Mouse (Mus musculus): ENCODE results near the gene Tmem223. TPM values are rescaled to one million over a fixed set of nuclear protein-coding genes. Genes with fewer than 3 reads are reported as not detected.
"Not testable (repeated sequence)": the region's sequence is repeated elsewhere in the genome, so short reads cannot be mapped to it uniquely, and the experiment has no call there.

Tmem223 gene
- polyA plus RNA-seq, 1 experiment from 2014 or later, result 247 TPM

DNA sequence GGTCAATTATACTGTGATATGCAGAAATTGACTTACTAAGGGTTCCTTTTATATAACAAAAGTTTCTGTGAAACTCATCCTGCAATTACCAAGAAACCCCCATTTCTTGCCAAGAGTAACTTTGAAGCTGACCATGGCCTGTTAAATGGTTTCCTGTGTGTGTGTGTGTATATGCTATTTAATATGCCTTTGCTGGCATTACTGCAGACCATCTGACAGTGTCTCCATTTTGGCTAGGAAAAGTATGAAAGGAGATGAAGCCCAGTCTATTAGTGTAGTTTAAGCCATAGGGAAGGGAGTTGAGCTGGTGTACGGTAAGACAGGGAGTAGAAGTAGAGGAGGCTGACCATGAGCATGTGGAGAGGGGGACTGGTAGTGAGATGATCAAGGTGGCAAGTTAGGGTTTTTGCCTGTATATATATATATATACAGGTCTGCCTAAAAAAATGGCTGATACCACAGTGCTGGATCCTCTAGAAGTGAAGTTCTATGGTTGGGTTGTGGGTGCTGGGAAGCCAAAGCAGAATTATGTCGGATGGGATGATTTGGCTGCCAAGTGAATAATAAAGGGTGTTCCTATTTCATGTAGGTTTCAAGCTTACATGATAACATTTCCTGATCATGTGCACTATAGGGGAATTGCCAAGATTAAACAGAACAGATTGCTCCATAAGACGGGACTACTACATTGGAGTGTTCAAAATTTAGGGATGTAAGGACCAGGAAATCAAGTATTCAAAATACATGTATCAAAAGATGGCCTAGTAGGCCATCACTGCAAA lies 44.0 kb upstream of the Tmem223 start:
- 11% methylated on average over 3 of the region's 3 CpGs for whole genome bisulfite sequencing
- no peak for ATAC-seq
- no peaks in the 10 kb centered on the region for H3K27me3 ChIP-seq (replicated peaks; ENCODE audit: control insufficient read depth, insufficient read depth, low read length)

DNA sequence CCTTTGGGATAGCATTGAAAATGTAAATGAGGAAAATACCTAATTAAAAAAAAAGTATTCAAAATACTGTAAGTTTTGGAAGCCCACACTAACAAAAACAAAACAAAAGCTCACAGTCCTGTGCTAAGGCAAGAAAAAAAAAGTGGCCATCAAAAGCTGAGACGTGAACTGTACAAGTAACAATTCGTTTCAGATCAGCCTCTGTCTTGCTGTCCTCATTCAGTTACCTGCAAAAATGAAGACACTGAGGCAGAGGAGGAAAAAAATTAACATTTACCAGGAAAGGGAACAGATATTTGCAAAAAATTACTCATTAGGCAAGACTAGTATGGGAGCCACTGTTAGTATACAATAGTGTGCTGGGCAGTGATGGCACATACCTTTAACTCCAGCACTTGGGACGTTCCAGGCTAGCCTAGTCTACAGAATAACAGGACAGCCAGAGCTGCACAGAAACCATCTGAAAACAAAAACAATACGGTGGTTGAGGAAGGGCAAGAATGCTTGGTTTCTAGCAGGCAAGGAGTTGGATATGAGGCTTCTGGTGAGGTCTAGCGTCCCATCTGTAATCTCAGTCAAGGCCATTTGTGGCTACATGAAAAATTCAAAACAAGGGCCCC lies 43.2 kb upstream of the Tmem223 start:
- Histone ChIP-seq H3K4me2 (ENCODE audit: low read length) (no peak overlapping the region), H3K27ac (ENCODE audit: low read length) (no peak overlapping the region), H3K4me1 (replicated peaks; ENCODE audit: control insufficient read depth, insufficient read depth, low read length) (peaks cover 19% of the 10 kb centered on the region), H3K36me3 (ENCODE audit: control insufficient read depth, insufficient read depth) (peaks cover 24% of the 10 kb centered on the region), H3K9ac (replicated peaks; ENCODE audit: low read depth, low read length) (no peak overlapping the region), H3K9me3 (ENCODE audit: control insufficient read depth, low read length) (no peaks in the 10 kb centered on the region), H3K27me3 (replicated peaks; ENCODE audit: control insufficient read depth, insufficient read depth, low read length) (no peaks in the 10 kb centered on the region), H3K4me3 (replicated peaks; ENCODE audit: low read length) (no peak overlapping the region)
- 21% methylated on average over 5 of the region's 5 CpGs for WGBS
- no peak for ATAC-seq

More for the DNA sequence above, 44.0 kb upstream of the Tmem223 start:
- Histone ChIP-seq H3K4me2 (ENCODE audit: low read length) (no peak overlapping the region), H3K9ac (replicated peaks; ENCODE audit: low read depth, low read length) (no peak overlapping the region), H3K4me3 (replicated peaks; ENCODE audit: low read length) (no peak overlapping the region), H3K4me1 (replicated peaks; ENCODE audit: control insufficient read depth, insufficient read depth, low read length) (peaks cover 27% of the 10 kb centered on the region), H3K9me3 (ENCODE audit: control insufficient read depth, low read length) (no peaks in the 10 kb centered on the region), H3K27ac (ENCODE audit: low read length) (no peak overlapping the region), H3K36me3 (ENCODE audit: control insufficient read depth, insufficient read depth) (peaks cover 24% of the 10 kb centered on the region)

DNA sequence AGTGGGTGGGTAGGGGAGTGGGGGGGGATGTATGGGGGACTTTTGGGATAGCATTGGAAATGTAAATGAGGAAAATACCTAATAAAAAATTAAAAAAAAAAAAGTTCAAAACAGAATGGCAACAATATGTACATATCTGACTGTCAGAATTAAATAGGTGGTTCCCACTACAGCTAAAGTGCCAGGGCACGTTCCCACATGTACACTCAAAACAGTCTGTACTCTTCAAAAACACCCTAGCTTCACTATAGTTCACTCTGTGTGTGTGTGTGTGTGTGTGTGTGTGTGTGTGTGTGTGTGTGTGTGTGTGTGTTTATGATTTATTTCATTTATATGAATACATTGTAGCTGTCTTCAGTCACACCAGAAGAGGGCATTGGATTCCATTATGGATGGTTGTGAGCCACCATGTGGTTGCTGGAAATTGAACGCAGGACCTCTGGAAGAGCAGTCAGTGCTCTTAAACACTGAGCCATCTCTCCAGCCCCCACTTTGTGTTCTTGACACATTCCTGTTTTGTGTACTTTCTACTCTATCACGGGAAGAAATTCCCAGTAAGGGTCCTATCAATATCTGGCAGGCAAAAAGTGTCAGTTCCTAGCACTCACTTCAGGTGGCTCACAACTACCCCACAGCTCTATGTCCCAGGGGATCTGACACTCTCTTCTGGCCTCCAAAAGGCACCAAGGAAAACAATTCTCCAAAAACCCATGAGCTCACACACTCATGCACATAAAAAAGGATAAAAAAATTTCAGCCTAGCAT lies 42.3 kb upstream of the Tmem223 start:
- not testable (repeated sequence) for H3K9ac ChIP-seq (replicated peaks; ENCODE audit: low read depth, low read length); H3K4me2 ChIP-seq (ENCODE audit: low read length); H3K27me3 ChIP-seq (replicated peaks; ENCODE audit: control insufficient read depth, insufficient read depth, low read length); H3K27ac ChIP-seq (ENCODE audit: low read length); ATAC-seq; H3K9me3 ChIP-seq (ENCODE audit: control insufficient read depth, low read length); H3K4me3 ChIP-seq (replicated peaks; ENCODE audit: low read length)
- peaks cover 24% of the 10 kb centered on the region for H3K36me3 ChIP-seq (ENCODE audit: control insufficient read depth, insufficient read depth)
- H3K4me1 ChIP-seq (replicated peaks; ENCODE audit: control insufficient read depth, insufficient read depth, low read length), result peaks cover 19% of the 10 kb centered on the region
- 59% methylated on average over 3 of the region's 3 CpGs for WGBS

DNA sequence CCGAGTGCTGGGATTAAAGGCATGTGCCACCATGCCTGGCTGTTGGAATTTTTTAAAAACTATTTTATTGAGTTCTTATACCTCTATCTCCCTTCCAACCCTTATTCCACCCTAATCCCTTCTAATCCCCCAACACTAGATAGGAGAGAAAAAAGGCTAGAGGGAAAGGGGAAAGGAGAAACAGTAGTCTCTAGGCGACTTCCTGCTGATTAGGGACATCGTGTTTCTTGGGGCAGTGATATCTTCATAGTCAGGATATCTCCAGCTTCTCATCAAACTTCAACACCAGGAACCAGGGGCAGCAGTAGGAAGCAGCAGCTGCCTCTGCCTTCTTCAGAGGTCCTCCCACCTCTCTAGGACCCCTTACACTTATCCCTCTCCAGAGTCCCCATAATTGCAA lies 36.5 kb upstream of the Tmem223 start:
- H3K4me3 ChIP-seq (replicated peaks; ENCODE audit: low read length), result no peak overlapping the region
- no peak for ATAC-seq
- peaks cover 10% of the 10 kb centered on the region for H3K4me1 ChIP-seq (replicated peaks; ENCODE audit: control insufficient read depth, insufficient read depth, low read length)
- no peaks in the 10 kb centered on the region for H3K27me3 ChIP-seq (replicated peaks; ENCODE audit: control insufficient read depth, insufficient read depth, low read length)
- H3K36me3 ChIP-seq (ENCODE audit: control insufficient read depth, insufficient read depth), result no peaks in the 10 kb centered on the region; the same call in 1 of the 2 replicates
- H3K4me2 ChIP-seq (ENCODE audit: low read length), result no peak overlapping the region
- WGBS, result 77% methylated on average over 3 of the region's 3 CpGs
- no peak overlapping the region for H3K27ac ChIP-seq (ENCODE audit: low read length)
- no peak overlapping the region for H3K9ac ChIP-seq (replicated peaks; ENCODE audit: low read depth, low read length)
- no peaks in the 10 kb centered on the region for H3K9me3 ChIP-seq (ENCODE audit: control insufficient read depth, low read length)

DNA sequence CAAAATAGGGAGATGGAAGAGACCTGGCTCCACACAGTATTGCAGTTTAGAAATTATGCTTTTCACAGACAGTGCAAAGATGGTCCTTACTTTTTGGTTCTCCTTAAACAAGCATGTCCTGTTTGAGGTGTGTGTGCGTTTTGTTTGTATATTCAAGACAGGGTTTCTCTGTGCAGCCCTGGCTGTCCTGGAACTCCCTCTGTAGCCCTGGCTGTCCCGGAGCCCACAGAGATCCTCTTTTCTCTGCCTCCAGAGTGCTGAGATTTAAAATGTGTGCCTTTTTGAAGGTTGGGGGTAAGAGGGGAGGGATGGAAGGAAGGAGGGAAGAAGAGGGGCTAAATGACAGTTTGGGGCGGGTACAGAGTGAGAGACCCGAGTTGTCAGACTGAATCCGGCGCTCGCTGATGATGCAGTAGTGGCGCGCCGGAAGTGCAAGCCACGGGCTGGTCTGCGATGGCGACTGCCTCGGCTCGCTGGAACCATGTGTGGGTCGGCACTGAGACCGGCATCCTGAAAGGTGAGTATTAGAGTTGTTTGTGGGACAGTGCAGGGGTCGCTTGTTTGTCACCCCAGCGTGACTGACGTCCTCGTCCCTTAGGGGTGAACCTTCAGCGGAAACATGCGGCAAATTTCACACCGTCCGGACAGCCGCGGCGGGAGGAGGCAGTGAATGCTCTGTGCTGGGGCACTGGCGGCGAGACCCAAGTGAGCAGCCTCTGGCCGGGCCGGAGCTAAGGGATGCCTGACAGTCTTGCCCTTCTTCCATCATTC lies 35.2 kb upstream of the Tmem223 start, which contains the start of gene Wdr74:
TSS of gene Wdr74 (plus strand) at position 439 of the 771 bp plus-strand sequence.
- H3K27me3 ChIP-seq (replicated peaks; ENCODE audit: control insufficient read depth, insufficient read depth, low read length), result no peaks in the 10 kb centered on the region
- peak within 1 kb of the TSS; percentile 70 for H3K27ac ChIP-seq (ENCODE audit: low read length)
- ATAC-seq, result peak; percentile 94
- H3K4me3 ChIP-seq (replicated peaks; ENCODE audit: low read length), result peak within 1 kb of the TSS; percentile 86
- H3K4me1 ChIP-seq (replicated peaks; ENCODE audit: control insufficient read depth, insufficient read depth, low read length), result peaks cover 13% of the 10 kb centered on the region
- no peaks in the 10 kb centered on the region for H3K9me3 ChIP-seq (ENCODE audit: control insufficient read depth, low read length)
- H3K4me2 ChIP-seq (ENCODE audit: low read length), result peak within 1 kb of the TSS; percentile 92
- WGBS, result under 1% methylated on average over 32 of the region's 32 CpGs
- peak within 1 kb of the TSS; percentile 79 for H3K9ac ChIP-seq (replicated peaks; ENCODE audit: low read depth, low read length)
- H3K36me3 ChIP-seq (ENCODE audit: control insufficient read depth, insufficient read depth), result peaks cover 3% of the 10 kb centered on the region

DNA sequence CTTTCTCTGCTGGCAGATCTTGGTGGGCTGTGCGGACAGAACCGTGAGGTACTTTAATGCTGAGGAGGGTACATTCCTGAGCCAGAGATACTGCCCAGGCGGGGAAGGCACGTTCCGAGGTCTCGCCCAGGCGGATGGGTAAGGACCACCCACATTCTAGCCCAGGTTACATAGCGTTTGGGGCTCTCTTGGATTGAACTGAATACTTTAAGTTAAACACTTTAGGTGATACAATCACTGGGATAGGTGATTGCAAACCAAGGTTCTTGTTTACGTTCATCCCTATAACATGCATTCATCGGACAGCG lies 34.7 kb upstream of the Tmem223 start:
- Histone ChIP-seq H3K27me3 (replicated peaks; ENCODE audit: control insufficient read depth, insufficient read depth, low read length) (no peaks in the 10 kb centered on the region), H3K27ac (ENCODE audit: low read length) (peak overlapping the region; percentile 61; the same call in 1 of the 2 replicates), H3K36me3 (ENCODE audit: control insufficient read depth, insufficient read depth) (peaks cover 3% of the 10 kb centered on the region), H3K9me3 (ENCODE audit: control insufficient read depth, low read length) (no peaks in the 10 kb centered on the region), H3K9ac (replicated peaks; ENCODE audit: low read depth, low read length) (peak overlapping the region; percentile 79), H3K4me2 (ENCODE audit: low read length) (peak overlapping the region; percentile 92), H3K4me1 (replicated peaks; ENCODE audit: control insufficient read depth, insufficient read depth, low read length) (peaks cover 18% of the 10 kb centered on the region), H3K4me3 (replicated peaks; ENCODE audit: low read length) (peak overlapping the region; percentile 86)
- ATAC-seq, result no peak
- 2% methylated on average over 11 of the region's 11 CpGs for WGBS

DNA sequence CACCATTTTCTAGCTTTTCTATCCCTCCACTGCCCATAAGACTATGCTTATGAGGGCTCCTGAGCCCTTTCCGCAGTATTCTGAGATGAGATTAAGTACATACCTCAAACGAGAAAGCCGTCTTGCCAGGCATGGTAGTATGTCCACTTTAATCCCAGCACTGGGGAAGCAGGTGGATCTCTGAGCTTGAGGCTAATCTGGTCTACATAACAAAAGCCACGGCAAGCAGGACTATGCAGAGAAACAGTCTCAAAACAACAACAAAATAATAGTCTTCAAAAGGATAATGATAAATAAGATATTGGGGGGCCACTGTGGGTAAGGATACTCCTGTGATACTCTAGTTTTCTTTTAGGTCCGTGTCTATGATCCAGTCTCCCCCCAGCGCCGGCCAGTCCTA lies 31.9 kb upstream of the Tmem223 start:
- Histone ChIP-seq H3K4me1 (replicated peaks; ENCODE audit: control insufficient read depth, insufficient read depth, low read length) (peaks cover 32% of the 10 kb centered on the region), H3K36me3 (ENCODE audit: control insufficient read depth, insufficient read depth) (peaks cover 6% of the 10 kb centered on the region), H3K9ac (replicated peaks; ENCODE audit: low read depth, low read length) (no peak overlapping the region), H3K27me3 (replicated peaks; ENCODE audit: control insufficient read depth, insufficient read depth, low read length) (no peaks in the 10 kb centered on the region), H3K27ac (ENCODE audit: low read length) (no peak overlapping the region), H3K9me3 (ENCODE audit: control insufficient read depth, low read length) (no peaks in the 10 kb centered on the region), H3K4me3 (replicated peaks; ENCODE audit: low read length) (no peak overlapping the region), H3K4me2 (ENCODE audit: low read length) (no peak overlapping the region)
- ATAC-seq, result no peak
- 91% methylated on average over 7 of the region's 7 CpGs for WGBS

DNA sequence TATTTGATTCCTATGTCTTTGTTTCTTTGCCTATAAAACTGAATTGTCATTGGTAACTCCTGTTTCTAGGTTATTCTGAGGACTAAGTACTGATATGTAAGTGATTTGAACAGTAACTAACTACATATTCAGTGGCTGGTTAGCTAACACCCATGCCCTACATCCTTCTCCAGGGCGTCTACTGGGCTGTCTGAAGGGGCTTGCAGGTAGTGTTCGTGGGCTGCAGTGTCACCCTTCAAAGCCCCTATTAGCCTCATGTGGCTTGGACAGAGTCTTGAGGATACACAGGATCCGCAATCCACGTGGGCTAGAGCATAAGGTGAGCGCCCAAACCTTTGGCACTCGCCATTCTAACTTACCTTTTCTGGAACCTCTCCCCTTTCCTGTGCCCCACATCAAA lies 31.1 kb upstream of the Tmem223 start:
- Histone ChIP-seq H3K9me3 (ENCODE audit: control insufficient read depth, low read length) (no peaks in the 10 kb centered on the region), H3K36me3 (ENCODE audit: control insufficient read depth, insufficient read depth) (peaks cover 7% of the 10 kb centered on the region), H3K4me3 (replicated peaks; ENCODE audit: low read length) (no peak overlapping the region), H3K4me2 (ENCODE audit: low read length) (no peak overlapping the region), H3K9ac (replicated peaks; ENCODE audit: low read depth, low read length) (no peak overlapping the region), H3K27ac (ENCODE audit: low read length) (no peak overlapping the region), H3K27me3 (replicated peaks; ENCODE audit: control insufficient read depth, insufficient read depth, low read length) (no peaks in the 10 kb centered on the region), H3K4me1 (replicated peaks; ENCODE audit: control insufficient read depth, insufficient read depth, low read length) (peaks cover 32% of the 10 kb centered on the region)
- ATAC-seq, result no peak
- WGBS, result 91% methylated on average over 6 of the region's 6 CpGs

Data from forebrain, embryonic 16.5 days (tissue).